In the genomic region with DNA sequence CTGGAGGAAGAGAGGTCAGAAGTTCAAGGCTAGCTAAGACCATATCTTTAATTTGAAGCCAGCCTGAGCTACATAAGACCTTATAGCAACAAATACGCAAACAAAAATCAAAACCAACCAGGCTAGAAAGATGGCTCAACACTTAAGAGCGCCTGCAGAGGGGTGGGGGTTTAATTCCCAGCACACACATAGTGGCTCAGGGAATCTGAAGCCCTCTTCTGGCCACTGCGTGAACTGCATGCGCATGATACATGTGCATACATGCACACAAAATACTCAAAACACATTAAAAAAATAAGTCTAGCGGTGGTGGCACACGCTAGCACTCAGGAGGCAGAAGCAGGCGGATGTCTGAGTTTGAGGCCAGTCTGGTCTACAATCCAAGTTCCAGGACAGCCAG, we compare ENCODE assay signal across 13 mouse cellular contexts. TPM values are rescaled to one million over a fixed set of nuclear protein-coding genes. Genes with fewer than 3 reads are reported as not detected.
DNase-seq lines count a peak whose midpoint lies in the region; ATAC-seq and TF ChIP-seq lines count a peak whose summit lies in the region.
"Had no signal": no experiment of that assay in that cellular context is flagged by ENCODE, and none has a peak within 500 bp of the region (broad histone marks: within the 10 kb centered on the region; RNA-seq: fewer than 3 reads in every experiment).

No protein-coding gene starts in this region.

- no peak overlapping the region for H3K27ac ChIP-seq in left cerebral cortex, adult 2 months
- no peak overlapping the region for H3K27ac ChIP-seq in embryonic facial prominence, embryonic 11.5 days (replicated peaks; ENCODE audit: low read depth, low read length)
- no peak overlapping the region for H3K27ac ChIP-seq in hindbrain, embryonic 13.5 days

- DNase-seq in left cerebral cortex, adult 2 months (ENCODE audit: extremely low spot score in 1 of 2, low spot score in 2 of 2) = no peak
- no peak for DNase-seq in left cerebral cortex, postnatal 36 days (ENCODE audit: low spot score in 2 of 2)
- peak; percentile 61 for DNase-seq in 416B (ENCODE audit: low read depth)
- peak; percentile 65 for DNase-seq in embryonic facial prominence, embryonic 11.5 days (ENCODE audit: low spot score)
- DNase-seq in adrenal gland, adult 2 months = no peak
- no peak for DNase-seq in c-Kit-positive CD71-positive TER-119-positive erythroid progenitor cells, embryonic 14.5 days (ENCODE audit: low spot score)
- DNase-seq: right cerebral cortex, adult 18-20 months had no signal

- H3K4me1 ChIP-seq in embryonic facial prominence, embryonic 11.5 days (ENCODE audit: control insufficient read depth, insufficient read depth, low read length) = no peaks in the 10 kb centered on the region
- H3K4me1 ChIP-seq in hindbrain, embryonic 13.5 days (replicated peaks) = peaks cover 13% of the 10 kb centered on the region

- H3K4me3 ChIP-seq in left cerebral cortex, adult 2 months = no peak overlapping the region
- H3K4me3 ChIP-seq in C2C12 (ENCODE audit: insufficient read depth, poor library complexity, severe bottlenecking) = no peak overlapping the region
- no peak overlapping the region for H3K4me3 ChIP-seq in embryonic facial prominence, embryonic 11.5 days (ENCODE audit: low read depth, low read length)
- no peak overlapping the region for H3K4me3 ChIP-seq in hindbrain, embryonic 13.5 days
- H3K4me3 ChIP-seq: heart, embryonic 12.5 days had no signal

- 33% methylated on average over 7 of the region's 7 CpGs for WGBS in embryonic facial prominence, embryonic 11.5 days
- 45% methylated on average over 7 of the region's 7 CpGs for WGBS in hindbrain, embryonic 13.5 days

- no peak overlapping the region for H3ac ChIP-seq in C2C12 (ENCODE audit: control insufficient read depth, insufficient read length, low read depth)

- H3K4me2 ChIP-seq in embryonic facial prominence, embryonic 11.5 days (ENCODE audit: low read depth, low read length) = no peak overlapping the region
- no peak overlapping the region for H3K4me2 ChIP-seq in hindbrain, embryonic 13.5 days
- H3K4me2 ChIP-seq: heart, embryonic 12.5 days had no signal

- no peak overlapping the region for H3K9ac ChIP-seq in embryonic facial prominence, embryonic 11.5 days (replicated peaks; ENCODE audit: low read length)
- no peak overlapping the region for H3K9ac ChIP-seq in hindbrain, embryonic 13.5 days
- H3K9ac ChIP-seq: heart, embryonic 12.5 days had no signal

- no peaks in the 10 kb centered on the region for H3K9me3 ChIP-seq in embryonic facial prominence, embryonic 11.5 days (replicated peaks; ENCODE audit: control insufficient read depth, low read length)
- H3K9me3 ChIP-seq in hindbrain, embryonic 13.5 days = no peaks in the 10 kb centered on the region

- no peaks in the 10 kb centered on the region for H3K79me2 ChIP-seq in C2C12 (ENCODE audit: control insufficient read depth, insufficient read depth)

- H3K27me3 ChIP-seq in C2C12 (ENCODE audit: control insufficient read depth, insufficient read depth, insufficient read length) = peaks cover 17% of the 10 kb centered on the region
- peaks cover 40% of the 10 kb centered on the region for H3K27me3 ChIP-seq in embryonic facial prominence, embryonic 11.5 days (ENCODE audit: control insufficient read depth, insufficient read depth, low read length)
- peaks cover 92% of the 10 kb centered on the region for H3K27me3 ChIP-seq in hindbrain, embryonic 13.5 days

- peak; percentile 55 for TF ChIP-seq CTCF in left cerebral cortex, adult 2 months (IDR thresholded peaks at IDR 0.05)
- TF ChIP-seq CTCF in C2C12 (IDR thresholded peaks at IDR 0.05; ENCODE audit: control insufficient read depth, insufficient read depth, insufficient read length) = peak; percentile 21

- no peaks in the 10 kb centered on the region for H3K36me3 ChIP-seq in C2C12 (ENCODE audit: control insufficient read depth, insufficient read depth)
- H3K36me3 ChIP-seq in embryonic facial prominence, embryonic 11.5 days (replicated peaks; ENCODE audit: control insufficient read depth, insufficient read depth, low read depth, low read length) = no peaks in the 10 kb centered on the region
- H3K36me3 ChIP-seq in hindbrain, embryonic 13.5 days = no peaks in the 10 kb centered on the region
- H3K36me3 ChIP-seq: heart, embryonic 12.5 days had no signal

- no peaks in the 10 kb centered on the region for H3K79me3 ChIP-seq in C2C12 (ENCODE audit: low read depth)

- intact Hi-C loops in left cerebral cortex, adult 2 months (cut with DNase I) = no loop called here
- intact Hi-C loops in left cerebral cortex, postnatal 36 days (cut with DNase I) = loop anchor here (5.0 kb wide), 1 partner anchor 123 kb away; a partner anchor contains a TSS

- ATAC-seq in embryonic facial prominence, embryonic 11.5 days (replicated peaks; ENCODE audit: insufficient number of reproducible peaks, low FRiP score, low TSS enrichment, low read depth) = no peak
- no peak for ATAC-seq in hindbrain, embryonic 13.5 days (ENCODE audit: low FRiP score)

TF ChIP-seq in C2C12, 6 proteins besides CTCF, POLR2A, EP300 and RAD21:
- TF ChIP-seq MYOD1 (IDR thresholded peaks at IDR 0.05; ENCODE audit: control insufficient read depth, insufficient read length, low read depth) = no peak
- no peak for TF ChIP-seq USF1 (IDR thresholded peaks at IDR 0.05; ENCODE audit: low read depth)
- TF ChIP-seq MAX (IDR thresholded peaks at IDR 0.05) = no peak
- no peak for TF ChIP-seq FOSL1 (IDR thresholded peaks at IDR 0.05; ENCODE audit: insufficient read depth, low read length, poor library complexity, severe bottlenecking)
- TF ChIP-seq MYOG (IDR thresholded peaks at IDR 0.05; ENCODE audit: control insufficient read depth, extremely low read depth, insufficient read length) = no peak
- TF ChIP-seq CEBPB (IDR thresholded peaks at IDR 0.05; ENCODE audit: low read depth) = no peak
TF ChIP-seq in C2C12: peak in this region for 0.

RNA-seq across cellular contexts. Expression of a gene that starts 3.9 kb away (rescaled TPM):
- total RNA-seq in left cerebral cortex, adult 2 months (2021) = under 1 TPM in 1 of 2 experiments, not detected in 1; 0.14 TPM
- total RNA-seq in left cerebral cortex, postnatal 36 days (2021) = not detected
- 0.09 TPM for polyA plus RNA-seq in C2C12 (2012; fragmentation: generic; extraction: Trizol)
- polyA plus RNA-seq in embryonic facial prominence, embryonic 11.5 days (2014; fragmentation: Nextera tagmentation; extraction: Ambion mirVana) = 0.28 and 0.33 TPM in 2 replicates
- not detected for total RNA-seq in adrenal gland, adult 2 months (2021)
- 0.08 TPM in 1 of 2 replicates, not detected in the other for polyA plus RNA-seq in adrenal gland, adult 2 months (2012; rRNA removed)
- 3.7 and 4.6 TPM in 2 replicates for polyA plus RNA-seq in hindbrain, embryonic 13.5 days (2015; fragmentation: Nextera tagmentation; extraction: Ambion mirVana)
- total RNA-seq: adrenal gland, adult 18-20 months had no signal
- polyA plus RNA-seq: heart, embryonic 12.5 days; lung, embryonic 16.5 days had no signal

RNA-seq across cellular contexts. Expression of a gene that starts 7.8 kb away (rescaled TPM):
- under 1 TPM; 0.51 to 0.66 TPM for total RNA-seq in left cerebral cortex, adult 2 months (2021)
- 1 to 10 TPM in 1 of 2 experiments, under 1 TPM in 1; 0.59 to 1.1 TPM for total RNA-seq in left cerebral cortex, postnatal 36 days (2021)
- polyA plus RNA-seq in C2C12 (2012; fragmentation: generic; extraction: Trizol) = 14.5 TPM
- polyA plus RNA-seq in embryonic facial prominence, embryonic 11.5 days (2014; fragmentation: Nextera tagmentation; extraction: Ambion mirVana) = 1.6 and 2.3 TPM in 2 replicates
- total RNA-seq in adrenal gland, adult 2 months (2021) = 1 to 10 TPM in 1 of 2 experiments, under 1 TPM in 1; 0.84 to 2.2 TPM
- 0.45 and 2.2 TPM in 2 replicates for polyA plus RNA-seq in adrenal gland, adult 2 months (2012; rRNA removed)
- polyA plus RNA-seq in hindbrain, embryonic 13.5 days (2015; fragmentation: Nextera tagmentation; extraction: Ambion mirVana) = 0.12 TPM in 1 of 2 replicates, not detected in the other
- polyA plus RNA-seq: heart, embryonic 12.5 days had no signal

RNA-seq across cellular contexts. Expression of a gene that starts 22.7 kb away (rescaled TPM):
- 100 to 1,000 TPM; 749 to 756 TPM for total RNA-seq in left cerebral cortex, adult 2 months (2021)
- 100 to 1,000 TPM; 721 to 734 TPM for total RNA-seq in left cerebral cortex, postnatal 36 days (2021)
- 126 TPM for polyA plus RNA-seq in C2C12 (2012; fragmentation: generic; extraction: Trizol)
- 24.5 and 28.7 TPM in 2 replicates for polyA plus RNA-seq in embryonic facial prominence, embryonic 11.5 days (2014; fragmentation: Nextera tagmentation; extraction: Ambion mirVana)
- 100 to 1,000 TPM; 130 to 136 TPM for total RNA-seq in adrenal gland, adult 2 months (2021)
- 82.4 and 106 TPM in 2 replicates for polyA plus RNA-seq in adrenal gland, adult 2 months (2012; rRNA removed)
- polyA plus RNA-seq in hindbrain, embryonic 13.5 days (2015; fragmentation: Nextera tagmentation; extraction: Ambion mirVana) = 68.4 and 71.7 TPM in 2 replicates

RNA-seq across cellular contexts. Expression of a gene that starts 23.5 kb away (rescaled TPM):
- total RNA-seq in left cerebral cortex, adult 2 months (2021) = 100 to 1,000 TPM; 739 to 834 TPM
- total RNA-seq in left cerebral cortex, postnatal 36 days (2021) = 100 to 1,000 TPM; 827 to 848 TPM
- 0.11 TPM for polyA plus RNA-seq in C2C12 (2012; fragmentation: generic; extraction: Trizol)
- 0.26 and 0.27 TPM in 2 replicates for polyA plus RNA-seq in embryonic facial prominence, embryonic 11.5 days (2014; fragmentation: Nextera tagmentation; extraction: Ambion mirVana)
- under 1 TPM in 1 of 2 experiments, not detected in 1; 0.35 TPM for total RNA-seq in adrenal gland, adult 2 months (2021)
- 0.03 and 0.08 TPM in 2 replicates for polyA plus RNA-seq in adrenal gland, adult 2 months (2012; rRNA removed)
- polyA plus RNA-seq in hindbrain, embryonic 13.5 days (2015; fragmentation: Nextera tagmentation; extraction: Ambion mirVana) = 0.63 and 0.69 TPM in 2 replicates
- total RNA-seq: adrenal gland, adult 18-20 months had no signal
- polyA plus RNA-seq: embryonic facial prominence, embryonic 14.5 days; lung, embryonic 16.5 days had no signal

RNA-seq across cellular contexts. Expression of a gene that starts 45.6 kb away (rescaled TPM):
- 10 to 100 TPM; 46.1 to 52.3 TPM for total RNA-seq in left cerebral cortex, adult 2 months (2021)
- 10 to 100 TPM; 49.1 to 50.0 TPM for total RNA-seq in left cerebral cortex, postnatal 36 days (2021)
- 132 TPM for polyA plus RNA-seq in C2C12 (2012; fragmentation: generic; extraction: Trizol)
- 69.8 and 73.1 TPM in 2 replicates for polyA plus RNA-seq in embryonic facial prominence, embryonic 11.5 days (2014; fragmentation: Nextera tagmentation; extraction: Ambion mirVana)
- 10 to 100 TPM; 77.1 to 79.8 TPM for total RNA-seq in adrenal gland, adult 2 months (2021)
- polyA plus RNA-seq in adrenal gland, adult 2 months (2012; rRNA removed) = 54.9 and 57.3 TPM in 2 replicates
- 73.4 and 77.5 TPM in 2 replicates for polyA plus RNA-seq in hindbrain, embryonic 13.5 days (2015; fragmentation: Nextera tagmentation; extraction: Ambion mirVana)

Comparison
In these comparisons a context has a peak if more than half of its experiments do, and no peak if none do; other contexts are left out.
1. DNase-seq: peak in 416B (single experiment) and embryonic facial prominence, embryonic 11.5 days (single experiment); none in left cerebral cortex, adult 2 months (0 of 2), left cerebral cortex, postnatal 36 days (0 of 2), adrenal gland, adult 2 months (single experiment) and c-Kit-positive CD71-positive TER-119-positive erythroid progenitor cells, embryonic 14.5 days (single experiment).